Mouse (Mus musculus) neural tube, embryonic 11.5 days (tissue): ENCODE results near the gene Tchp. TPM values are rescaled to one million over a fixed set of nuclear protein-coding genes. Genes with fewer than 3 reads are reported as not detected.
A peak's percentile ranks its signal among the peaks of the same experiment; 100 is the strongest.

Source experiments
- ATAC-seq: fragments of 200-750 bp; cut with Nextera tagmentation; 2 replicates; pipeline ENCODE4 v1.8.0; 2017; ENCODE audit warnings: moderate number of reproducible peaks, mild to moderate bottlenecking, moderate TSS enrichment, moderate library complexity; ENCODE audit not compliant: insufficient read depth, low FRiP score, low TSS enrichment
- DNase-seq: peaks from one replicate; pipeline ENCODE4 v3.0.0-alpha.2; 2015; ENCODE audit warnings: low spot score
- H3K27ac ChIP-seq: fragments of 300-500 bp; sonication (generic); 2 replicates; pipeline ENCODE4 v1.5.1; 2014; ENCODE audit warnings: low read depth, mild to moderate bottlenecking, low read length
- H3K27me3 ChIP-seq: fragments of 300-500 bp; sonication (generic); 2 replicates; pipeline ENCODE4 v1.6.1; 2014; ENCODE audit warnings: mild to moderate bottlenecking, low read length, mixed read lengths; ENCODE audit not compliant: control insufficient read depth, insufficient read depth
- H3K36me3 ChIP-seq: fragments of 300-500 bp; sonication (generic); 2 replicates; pipeline ENCODE4 v1.6.1; 2014; ENCODE audit warnings: mild to moderate bottlenecking, low read length, moderate library complexity, mixed read lengths; ENCODE audit not compliant: control insufficient read depth, insufficient read depth
- H3K4me1 ChIP-seq: fragments of 300-500 bp; sonication (generic); 2 replicates; pipeline ENCODE4 v1.6.1; 2014; ENCODE audit warnings: low read length, mixed read lengths; ENCODE audit not compliant: control insufficient read depth, insufficient read depth
- H3K4me2 ChIP-seq: fragments of 300-500 bp; sonication (generic); 2 replicates; pipeline ENCODE4 v1.6.1; 2014; ENCODE audit warnings: low read depth, mild to moderate bottlenecking, moderate library complexity
- H3K4me3 ChIP-seq: fragments of 300-500 bp; sonication (generic); 2 replicates; pipeline ENCODE4 v1.5.1; 2014; ENCODE audit warnings: low read depth, low read length
- H3K9ac ChIP-seq: fragments of 300-500 bp; sonication (generic); 2 replicates; pipeline ENCODE4 v1.6.1; 2014; ENCODE audit warnings: mild to moderate bottlenecking, low read length
- H3K9me3 ChIP-seq: fragments of 300-500 bp; sonication (generic); 2 replicates; pipeline ENCODE4 v1.6.1; 2016; ENCODE audit warnings: low read length; ENCODE audit not compliant: control insufficient read depth
- WGBS: fragments of 180-500 bp; shearing (Covaris S2); extraction: QIAGEN DNeasy Blood & Tissue Kit; methylation state at CpG from one replicate; pipeline ENCODE4 v1.1.7; 2014; 5-methylcytosine and 5-hydroxymethylcytosine counted together
- polyA plus RNA-seq: library from polyadenylated mRNA; unstranded; fragments of >200 nt; fragmentation: Nextera tagmentation; extraction: Ambion mirVana; gene quantifications from 2 replicates; pipeline ENCODE4 v1.2.1, GENCODE M21; 2014

Tchp gene
- polyA plus RNA-seq, 1 experiment from 2014 or later, result 12.8 TPM

- H3K9ac ChIP-seq, result no peak overlapping the region
- no peaks in the 10 kb centered on the region for H3K4me1 ChIP-seq
- H3K27ac ChIP-seq, result no peak overlapping the region
- WGBS, result 85% methylated on average over 12 of the region's 12 CpGs
- H3K36me3 ChIP-seq, result peaks cover 2% of the 10 kb centered on the region
- ATAC-seq (no peak), DNase-seq (peak; percentile 31)
- no peak overlapping the region for H3K4me2 ChIP-seq
- no peaks in the 10 kb centered on the region for H3K9me3 ChIP-seq
- H3K4me3 ChIP-seq, result no peak overlapping the region
- H3K27me3 ChIP-seq, result no peaks in the 10 kb centered on the region
Measured at GRCm38 (mm10) chr5:114753384-114753783, 45.8 kb downstream of the Tchp start.

- WGBS, result 90% methylated on average over 5 of the region's 5 CpGs
- H3K9me3 ChIP-seq, result no peaks in the 10 kb centered on the region
- no peaks in the 10 kb centered on the region for H3K4me1 ChIP-seq
- no peak overlapping the region for H3K4me2 ChIP-seq
- no peak overlapping the region for H3K9ac ChIP-seq
- H3K27ac ChIP-seq, result no peak overlapping the region
- H3K36me3 ChIP-seq, result peaks cover 2% of the 10 kb centered on the region; the same call in 1 of the 2 replicates
- ATAC-seq, result no peak
- H3K27me3 ChIP-seq, result no peaks in the 10 kb centered on the region
- no peak for DNase-seq
- H3K4me3 ChIP-seq, result no peak overlapping the region
Measured at GRCm38 (mm10) chr5:114759536-114760090, 52.1 kb downstream of the Tchp start.

GRCm38 (mm10) chr5:114761980-114762379 is 54.4 kb downstream of the Tchp start:
- Histone ChIP-seq H3K9me3 (no peaks in the 10 kb centered on the region), H3K4me2 (no peak overlapping the region), H3K27me3 (no peaks in the 10 kb centered on the region), H3K36me3 (peaks cover 4% of the 10 kb centered on the region), H3K4me1 (no peaks in the 10 kb centered on the region), H3K4me3 (no peak overlapping the region), H3K27ac (no peak overlapping the region), H3K9ac (no peak overlapping the region)
- WGBS, result 93% methylated on average over 8 of the region's 8 CpGs
- no peak for DNase-seq
- ATAC-seq, result no peak

GRCm38 (mm10) chr5:114764812-114765735 is 57.5 kb downstream of the Tchp start:
- Histone ChIP-seq H3K9ac (no peak overlapping the region), H3K4me2 (no peak overlapping the region), H3K36me3 (peaks cover 2% of the 10 kb centered on the region), H3K27ac (no peak overlapping the region), H3K4me1 (no peaks in the 10 kb centered on the region), H3K9me3 (no peaks in the 10 kb centered on the region), H3K27me3 (no peaks in the 10 kb centered on the region), H3K4me3 (no peak overlapping the region)
- ATAC-seq (no peak), DNase-seq (no peak)
- WGBS, result 89% methylated on average over 18 of the region's 18 CpGs

- ATAC-seq, result no peak
- no peaks in the 10 kb centered on the region for H3K9me3 ChIP-seq
- 99% methylated on average over 8 of the region's 8 CpGs for whole genome bisulfite sequencing
- H3K9ac ChIP-seq, result no peak overlapping the region
- H3K36me3 ChIP-seq, result peaks cover 2% of the 10 kb centered on the region
- no peak for DNase-seq
- H3K27me3 ChIP-seq, result no peaks in the 10 kb centered on the region
- H3K27ac ChIP-seq, result no peak overlapping the region
- no peak overlapping the region for H3K4me3 ChIP-seq
- H3K4me1 ChIP-seq, result peaks cover 4% of the 10 kb centered on the region
- H3K4me2 ChIP-seq, result no peak overlapping the region
Measured at GRCm38 (mm10) chr5:114766686-114767085, 59.1 kb downstream of the Tchp start.

- ATAC-seq (no peak), DNase-seq (no peak)
- Histone ChIP-seq H3K4me3 (no peak overlapping the region), H3K4me2 (no peak overlapping the region), H3K9ac (no peak overlapping the region), H3K27me3 (no peaks in the 10 kb centered on the region), H3K9me3 (no peaks in the 10 kb centered on the region), H3K4me1 (peaks cover 9% of the 10 kb centered on the region), H3K36me3 (peaks cover 2% of the 10 kb centered on the region), H3K27ac (no peak overlapping the region)
- WGBS, result 87% methylated on average over 7 of the region's 7 CpGs
Measured at GRCm38 (mm10) chr5:114767185-114767584, 59.6 kb downstream of the Tchp start.

GRCm38 (mm10) chr5:114769786-114770185 is 62.2 kb downstream of the Tchp start:
- Histone ChIP-seq H3K36me3 (peaks cover 2% of the 10 kb centered on the region), H3K4me3 (no peak overlapping the region), H3K27me3 (no peaks in the 10 kb centered on the region), H3K27ac (no peak overlapping the region), H3K4me1 (peaks cover 11% of the 10 kb centered on the region), H3K4me2 (no peak overlapping the region), H3K9me3 (no peaks in the 10 kb centered on the region), H3K9ac (no peak overlapping the region)
- DNase-seq (no peak), ATAC-seq (no peak)
- 93% methylated on average over 8 of the region's 8 CpGs for WGBS

GRCm38 (mm10) chr5:114771796-114772195 is 64.2 kb downstream of the Tchp start:
- H3K4me3 ChIP-seq, result peak overlapping the region; percentile 99; the same call in 1 of the 2 replicates
- no peaks in the 10 kb centered on the region for H3K9me3 ChIP-seq
- WGBS, result 78% methylated on average over 8 of the region's 8 CpGs
- H3K4me1 ChIP-seq, result peaks cover 22% of the 10 kb centered on the region
- H3K27me3 ChIP-seq, result no peaks in the 10 kb centered on the region
- H3K9ac ChIP-seq, result peak overlapping the region; percentile 93; the same call in 1 of the 2 replicates
- no peaks in the 10 kb centered on the region for H3K36me3 ChIP-seq
- ATAC-seq, result no peak
- H3K4me2 ChIP-seq, result peak overlapping the region; percentile 87
- no peak for DNase-seq
- H3K27ac ChIP-seq, result no peak overlapping the region
